Mouse (Mus musculus) bone marrow macrophage, adult 2 months (primary cell): ENCODE measurements at regions not wholly inside any gene's neighbourhood (a gene's known extent, or its start where the extent isn't known, plus 50 kb on each side); places are given as distances from the start of the nearest gene placed in this dataset.

ENCODE experiments used
- H3K27ac ChIP-seq: 2 replicates; pipeline ENCODE4 v1.5.1; 2012; ENCODE audit warnings: low read depth, low read length; ENCODE audit not compliant: insufficient read depth
- H3K4me1 ChIP-seq: 2 replicates; pipeline ENCODE4 v1.6.1; 2012; ENCODE audit warnings: low read length; ENCODE audit not compliant: control insufficient read depth, insufficient read depth
- H3K4me3 ChIP-seq: 2 replicates; pipeline ENCODE4 v1.5.1; 2012; ENCODE audit warnings: mild to moderate bottlenecking, low read length, moderate library complexity; ENCODE audit not compliant: insufficient read depth
- CTCF ChIP-seq: IDR thresholded peaks from 2 replicates; pipeline ENCODE4 v1.5.1; 2012; ENCODE audit warnings: low read depth, mild to moderate bottlenecking, low read length, moderate library complexity
- POLR2A ChIP-seq: IDR thresholded peaks from 2 replicates; pipeline ENCODE4 v1.6.1; 2012; ENCODE audit warnings: mild to moderate bottlenecking, low read depth, low read length, borderline replicate concordance

- TF ChIP-seq POLR2A (no peak), CTCF (no peak)
- Histone ChIP-seq H3K4me1 (no peaks in the 10 kb centered on the region), H3K27ac (no peak overlapping the region), H3K4me3 (no peak overlapping the region)
These were observed 185.6 kb upstream of the Cxxc4 start for GRCm38 (mm10) chr3:134050649-134051048.

- no peak overlapping the region for H3K27ac ChIP-seq
- no peaks in the 10 kb centered on the region for H3K4me1 ChIP-seq
- no peak for TF ChIP-seq CTCF
- TF ChIP-seq POLR2A = no peak
- H3K4me3 ChIP-seq = no peak overlapping the region
These were observed 153.8 kb upstream of the Cxxc4 start for GRCm38 (mm10) chr3:134082461-134082860.

- Histone ChIP-seq H3K4me1 (no peaks in the 10 kb centered on the region), H3K27ac (no peak overlapping the region), H3K4me3 (no peak overlapping the region)
- TF ChIP-seq POLR2A (no peak), CTCF (no peak)
These were observed 136.7 kb upstream of the Cxxc4 start for GRCm38 (mm10) chr3:134099471-134100125.

GRCm38 (mm10) chr3:134102151-134102738 is 134.0 kb upstream of the Cxxc4 start:
- H3K4me1 ChIP-seq = no peaks in the 10 kb centered on the region
- TF ChIP-seq CTCF (no peak), POLR2A (no peak)
- no peak overlapping the region for H3K4me3 ChIP-seq
- H3K27ac ChIP-seq = no peak overlapping the region

- no peaks in the 10 kb centered on the region for H3K4me1 ChIP-seq
- no peak for TF ChIP-seq POLR2A
- no peak for TF ChIP-seq CTCF
- H3K27ac ChIP-seq = no peak overlapping the region
- H3K4me3 ChIP-seq = no peak overlapping the region
These were observed 131.7 kb upstream of the Cxxc4 start for GRCm38 (mm10) chr3:134104625-134105024.

GRCm38 (mm10) chr3:134105112-134105511 is 131.2 kb upstream of the Cxxc4 start:
- H3K4me3 ChIP-seq = no peak overlapping the region
- H3K4me1 ChIP-seq = no peaks in the 10 kb centered on the region
- H3K27ac ChIP-seq = no peak overlapping the region
- no peak for TF ChIP-seq CTCF
- TF ChIP-seq POLR2A = no peak

GRCm38 (mm10) chr3:134105567-134105966 is 130.7 kb upstream of the Cxxc4 start:
- H3K4me3 ChIP-seq = no peak overlapping the region
- no peak for TF ChIP-seq CTCF
- TF ChIP-seq POLR2A = no peak
- no peak overlapping the region for H3K27ac ChIP-seq
- H3K4me1 ChIP-seq = no peaks in the 10 kb centered on the region

GRCm38 (mm10) chr3:134114501-134114900 is 121.8 kb upstream of the Cxxc4 start:
- TF ChIP-seq CTCF = no peak
- no peak for TF ChIP-seq POLR2A
- no peaks in the 10 kb centered on the region for H3K4me1 ChIP-seq

GRCm38 (mm10) chr3:134115007-134115406 is 121.3 kb upstream of the Cxxc4 start:
- TF ChIP-seq CTCF (no peak), POLR2A (no peak)
- Histone ChIP-seq H3K4me1 (no peaks in the 10 kb centered on the region), H3K27ac (no peak overlapping the region), H3K4me3 (no peak overlapping the region)

More at GRCm38 (mm10) chr3:134114501-134114900, 121.8 kb upstream of the Cxxc4 start:
- H3K27ac ChIP-seq = no peak overlapping the region
- H3K4me3 ChIP-seq = no peak overlapping the region

- Histone ChIP-seq H3K4me1 (no peaks in the 10 kb centered on the region), H3K4me3 (no peak overlapping the region), H3K27ac (no peak overlapping the region)
- TF ChIP-seq CTCF = no peak
- no peak for TF ChIP-seq POLR2A
These were observed 117.4 kb upstream of the Cxxc4 start for GRCm38 (mm10) chr3:134118898-134119297.
